Mouse (Mus musculus) lung, adult 2 months (tissue): Measurements from ENCODE around the gene Pls1.

Source experiments
- CTCF ChIP-seq: fragments of 200-500 bp; IDR thresholded peaks from 2 replicates; pipeline ENCODE4 v1.5.1; 2011; ENCODE audit warnings: mild to moderate bottlenecking, low read length, control low read depth; ENCODE audit not compliant: insufficient read depth
- POLR2A ChIP-seq: fragments of 200-500 bp; IDR thresholded peaks from 2 replicates; pipeline ENCODE4 v1.6.1; 2011; ENCODE audit warnings: low read depth, mild to moderate bottlenecking, control low read depth, low read length, borderline replicate concordance; ENCODE audit errors: extremely low read depth

DNA sequence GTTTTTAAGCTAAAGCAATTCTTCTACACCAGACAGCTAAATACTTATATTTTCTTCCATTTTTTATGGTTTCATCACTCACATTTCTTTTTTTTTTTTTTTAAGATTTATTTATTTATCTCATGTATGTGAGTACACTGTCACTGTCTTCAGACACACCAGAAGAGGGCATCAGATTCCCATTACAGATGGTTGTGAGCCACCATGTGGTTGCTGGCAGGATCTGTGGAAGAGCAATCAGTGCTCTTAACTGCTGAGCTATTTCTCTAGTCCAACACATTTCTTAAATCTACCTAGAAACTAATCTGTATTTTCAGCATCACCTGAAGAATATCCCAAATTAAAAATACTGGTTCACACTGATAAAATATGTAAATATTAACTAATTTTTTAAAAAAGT lies 108.9 kb downstream of the Pls1 start:
- TF ChIP-seq CTCF (no peak), POLR2A (no peak)
